Mouse (Mus musculus): ENCODE results near the gene Fbrsl1.

DNA sequence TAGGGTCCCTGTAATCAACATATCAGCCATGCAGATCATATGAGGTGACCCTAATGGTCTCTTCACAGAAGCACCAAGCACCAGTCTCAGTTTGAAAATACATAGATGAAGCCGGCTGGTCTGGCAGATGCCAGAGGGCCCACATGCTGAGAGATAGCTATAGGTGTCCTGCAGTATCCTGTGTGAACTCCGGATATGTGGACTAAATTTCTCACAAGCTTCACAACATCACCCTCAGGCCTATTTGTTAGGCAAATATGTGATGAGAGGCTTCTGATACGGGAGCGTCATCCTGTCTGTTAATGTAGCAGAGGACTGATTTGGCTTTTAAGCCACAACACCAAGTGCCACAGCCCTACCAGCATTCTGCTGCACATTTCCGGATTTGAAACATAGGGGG lies 37.9 kb downstream of the Fbrsl1 start:
- TF ChIP-seq GATA1 (IDR thresholded peaks at IDR 0.05; ENCODE audit: low read length) = no peak
- TF ChIP-seq TAL1 (IDR thresholded peaks at IDR 0.05; ENCODE audit: low read length) = no peak
